Mouse (Mus musculus) ovary, adult 2 months (tissue): ENCODE data around the gene Scg2. TPM values are rescaled to one million over a fixed set of nuclear protein-coding genes. Genes with fewer than 3 reads are reported as not detected.

Source experiments
- polyA plus RNA-seq: library from polyadenylated mRNA; depleted of rRNA; stranded (reverse); fragments of >200 nt; gene quantifications from 2 replicates; pipeline ENCODE4 v1.2.3, GENCODE M21; 2012; rRNA removed

Scg2 gene
- polyA plus RNA-seq, result 0.06 TPM in 1 of 2 replicates, not detected in the other

GRCm38 (mm10) chr1:79439609-79440308, at the start of gene Scg2:
Gene Scg2 (minus strand): TSS chr1:79440120.

Other genes starting within 250 kb of the Scg2 start
- gene Ap1s3, start 231.9 kb upstream of the Scg2 start, polyA plus RNA-seq, result 19.8 and 28.8 TPM in 2 replicates